Mouse (Mus musculus) adrenal gland, postnatal 14 days (tissue): ENCODE results near the gene Eef1g. TPM values are rescaled to one million over a fixed set of nuclear protein-coding genes. Genes with fewer than 3 reads are reported as not detected.
A peak's percentile ranks its signal among the peaks of the same experiment; 100 is the strongest.

Source experiments
- DNase-seq: peaks from one replicate; pipeline ENCODE4 v3.0.0; 2021; ENCODE audit warnings: mixed read lengths
- total RNA-seq: library from RNA; stranded (reverse); gene quantifications from 2 replicates; pipeline ENCODE4 v1.2.3, GENCODE M21; 2021

Eef1g gene
- total RNA-seq, 1 experiment from 2014 or later, result 355 TPM

GRCm38 (mm10) chr19:9025562-9026257 lies 58.9 kb downstream of the Eef1g start:
- no peak for DNase-seq

- peak; percentile 57 for DNase-seq
Measured at GRCm38 (mm10) chr19:9026634-9027033, 59.8 kb downstream of the Eef1g start.

DNA sequence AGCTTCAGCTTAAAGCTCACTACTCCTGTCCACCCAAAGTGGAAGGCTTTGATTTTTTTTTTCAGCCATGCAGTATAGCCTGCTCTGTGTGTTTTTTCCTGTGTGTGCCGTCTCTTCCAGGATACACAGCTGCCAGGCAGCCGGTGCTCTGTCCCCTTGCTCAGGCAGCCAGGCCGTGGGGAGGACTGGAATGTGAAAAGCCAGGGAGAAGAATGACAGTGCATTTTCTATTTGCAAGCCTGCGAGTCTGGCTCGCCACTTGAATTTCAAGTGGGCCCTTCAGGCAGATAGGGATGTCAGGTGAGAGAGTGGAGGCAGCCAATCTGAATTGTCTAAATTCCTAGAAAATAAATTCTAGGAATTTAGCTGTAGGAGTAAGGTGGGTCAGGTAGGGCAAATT lies 61.0 kb downstream of the Eef1g start:
- peak; percentile 32 for DNase-seq

Other genes with a start within 250 kb of the Eef1g start
- gene Slc3a2, start 243.7 kb upstream of the Eef1g start, total RNA-seq, result 178 and 199 TPM in 2 replicates
- gene Wdr74, start 231.2 kb upstream of the Eef1g start, total RNA-seq, result 50.8 and 68.2 TPM in 2 replicates
- 2.3 and 2.4 TPM in 2 replicates for gene 1700092M07Rik, start 226.3 kb upstream of the Eef1g start, total RNA-seq
- 77.9 and 90.8 TPM in 2 replicates for gene Stx5a, start 225.6 kb upstream of the Eef1g start, total RNA-seq
- 110 and 120 TPM in 2 replicates for gene Nxf1, start 210.0 kb upstream of the Eef1g start, total RNA-seq
- gene Tmem223, start 196.0 kb upstream of the Eef1g start, total RNA-seq, result 102 and 111 TPM in 2 replicates
- gene Tmem179b, start 192.6 kb upstream of the Eef1g start, total RNA-seq, result 44.7 and 45.9 TPM in 2 replicates
- 15.2 and 18.2 TPM in 2 replicates for gene Taf6l, start 180.6 kb upstream of the Eef1g start, total RNA-seq
- gene Polr2g, start 168.5 kb upstream of the Eef1g start, total RNA-seq, result 85.2 and 89.1 TPM in 2 replicates
- 2.4 and 2.9 TPM in 2 replicates for gene Zbtb3, start 164.5 kb upstream of the Eef1g start, total RNA-seq
- gene Ttc9c, start 147.7 kb upstream of the Eef1g start, total RNA-seq, result 29.6 and 32.0 TPM in 2 replicates
- gene Hnrnpul2, start 147.0 kb upstream of the Eef1g start, total RNA-seq, result 77.0 and 79.6 TPM in 2 replicates
- 7.5 TPM in 1 of 2 replicates, not detected in the other for gene AC129217.1, start 137.3 kb upstream of the Eef1g start, total RNA-seq
- gene Bscl2, start 129.6 kb upstream of the Eef1g start, total RNA-seq, result 143 and 153 TPM in 2 replicates
- gene Gng3, start 127.8 kb upstream of the Eef1g start, total RNA-seq, result 6.4 and 9.3 TPM in 2 replicates
- 3.8 and 4.1 TPM in 2 replicates for gene Lrrn4cl, start 116.3 kb upstream of the Eef1g start, total RNA-seq
- gene Ubxn1, start 95.5 kb upstream of the Eef1g start, total RNA-seq, result 214 and 218 TPM in 2 replicates
- gene Uqcc3, start 86.1 kb upstream of the Eef1g start, total RNA-seq, result 80.7 and 82.8 TPM in 2 replicates
- 4.6 and 13.6 TPM in 2 replicates for gene Lbhd1, start 83.3 kb upstream of the Eef1g start, total RNA-seq
- gene Gm49403, start 83.1 kb upstream of the Eef1g start, total RNA-seq, result not detected in 2 replicates
- gene 1810009A15Rik, start 78.2 kb upstream of the Eef1g start, total RNA-seq, result 42.4 and 46.2 TPM in 2 replicates
- 6.0 TPM in 1 of 2 replicates, not detected in the other for gene Gm49416, start 78.1 kb upstream of the Eef1g start, total RNA-seq
- gene Ints5, start 74.0 kb upstream of the Eef1g start, total RNA-seq, result 22.5 and 23.1 TPM in 2 replicates
- 162 and 164 TPM in 2 replicates for gene Ganab, start 69.0 kb upstream of the Eef1g start, total RNA-seq
- gene B3gat3, start 46.7 kb upstream of the Eef1g start, total RNA-seq, result 52.1 and 53.8 TPM in 2 replicates
- gene Rom1, start 37.7 kb upstream of the Eef1g start, total RNA-seq, result 25.7 and 33.3 TPM in 2 replicates
- gene Eml3, start 37.5 kb upstream of the Eef1g start, total RNA-seq, result 45.4 and 49.5 TPM in 2 replicates
- gene Mta2, start 25.2 kb upstream of the Eef1g start, total RNA-seq, result 93.1 and 105 TPM in 2 replicates
- 20.2 and 21.7 TPM in 2 replicates for gene Tut1, start 13.2 kb upstream of the Eef1g start, total RNA-seq
- 157 and 186 TPM in 2 replicates for gene Ahnak, start 22.2 kb downstream of the Eef1g start, total RNA-seq
- gene Scgb1a1, start 120.9 kb downstream of the Eef1g start, total RNA-seq, result 4.4 TPM in 1 of 2 replicates, not detected in the other
- gene Asrgl1, start 168.6 kb downstream of the Eef1g start, total RNA-seq, result 12.6 and 18.1 TPM in 2 replicates